8 mouse cellular contexts compared by ENCODE assay signal in the genomic region with DNA sequence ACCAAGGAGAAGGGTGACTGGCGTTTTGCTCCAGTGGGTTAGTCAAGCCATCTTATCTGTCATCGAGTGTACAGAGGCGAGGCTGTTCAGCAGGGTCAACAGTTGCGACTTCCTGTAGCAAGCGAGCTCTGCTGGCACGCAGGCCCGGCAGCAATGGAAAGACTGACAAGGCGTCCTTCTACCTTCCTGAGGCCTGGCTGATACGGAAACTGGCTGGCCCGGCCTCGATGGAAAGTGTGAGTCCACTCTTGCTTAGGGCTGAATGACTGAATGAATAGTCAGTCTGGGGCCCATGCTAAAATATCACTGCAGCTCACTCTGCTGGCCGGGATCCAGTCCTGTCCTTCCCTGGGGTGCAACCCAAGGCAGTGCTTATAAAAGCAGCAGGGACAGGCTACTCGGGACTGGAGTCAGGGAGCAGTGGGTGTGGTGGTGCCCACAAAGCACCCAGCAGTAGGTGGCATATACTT. TPM values are rescaled to one million over a fixed set of nuclear protein-coding genes. Genes with fewer than 3 reads are reported as not detected.
DNase-seq lines count a peak whose midpoint lies in the region; ATAC-seq and TF ChIP-seq lines count a peak whose summit lies in the region.

No protein-coding gene starts in this region.

- 58% methylated on average over 13 of the region's 13 CpGs for WGBS in limb, embryonic 14.5 days
- 12% methylated on average over 13 of the region's 13 CpGs for WGBS in small intestine, adult 2 months

- H3K27me3 ChIP-seq in limb, embryonic 14.5 days (ENCODE audit: control insufficient read depth, insufficient read depth, low read length): no peaks in the 10 kb centered on the region
- H3K27me3 ChIP-seq in small intestine, adult 2 months (ENCODE audit: control insufficient read depth, insufficient read depth, low read length): no peaks in the 10 kb centered on the region

- H3K9me3 ChIP-seq in limb, embryonic 14.5 days (ENCODE audit: control insufficient read depth, low read length): no peaks in the 10 kb centered on the region

- H3K4me2 ChIP-seq in limb, embryonic 14.5 days (replicated peaks; ENCODE audit: low read depth, low read length, severe bottlenecking): no peak overlapping the region

- peaks cover 19% of the 10 kb centered on the region; the same call in 1 of the 2 replicates for H3K4me1 ChIP-seq in limb, embryonic 14.5 days (ENCODE audit: control insufficient read depth, insufficient read depth, low read length)
- peaks cover 17% of the 10 kb centered on the region for H3K4me1 ChIP-seq in small intestine, adult 2 months (ENCODE audit: control insufficient read depth, insufficient read depth, insufficient read length, low read length)

- intact Hi-C loops in heart, postnatal 10 days (cut with DNase I): loop anchor here (2.0 kb wide), 1 partner anchor 45 kb away; no protein-coding TSS in a partner anchor

- H3K27ac ChIP-seq in limb, embryonic 14.5 days (replicated peaks; ENCODE audit: low read depth, low read length): peak overlapping the region; percentile 65; the same call in 1 of the 2 replicates
- H3K27ac ChIP-seq in small intestine, adult 2 months (ENCODE audit: insufficient read depth, low read depth, low read length): peak overlapping the region; percentile 52

- H3K4me3 ChIP-seq in limb, embryonic 14.5 days (replicated peaks; ENCODE audit: low read length): no peak overlapping the region
- no peak overlapping the region for H3K4me3 ChIP-seq in small intestine, adult 2 months (ENCODE audit: low read depth, low read length)

- DNase-seq in adrenal gland, postnatal 14 days: peak; percentile 73
- DNase-seq in heart, postnatal 10 days: peak; percentile 73 to 83
- DNase-seq in limb, embryonic 14.5 days (ENCODE audit: low spot score): peak; percentile 74
- DNase-seq in layer of hippocampus, adult 11-12 months (ENCODE audit: low spot score): no peak
- no peak for DNase-seq in ovary, postnatal 10 days (ENCODE audit: low spot score)
- no peak for DNase-seq in left cerebral cortex, adult 8-10 months (ENCODE audit: low spot score in 2 of 2)

- ATAC-seq in CD4-positive, CD25-positive, alpha-beta regulatory T cell, adult 4 months: peak; percentile 93
- ATAC-seq in limb, embryonic 14.5 days (ENCODE audit: low FRiP score, low read depth): peak; percentile 56

- no peaks in the 10 kb centered on the region for H3K36me3 ChIP-seq in limb, embryonic 14.5 days (ENCODE audit: control insufficient read depth, insufficient read depth, low read length)
- no peaks in the 10 kb centered on the region for H3K36me3 ChIP-seq in small intestine, adult 2 months (ENCODE audit: control insufficient read depth, insufficient read depth, low read length)

- H3K9ac ChIP-seq in limb, embryonic 14.5 days (ENCODE audit: low read depth, low read length, severe bottlenecking): no peak overlapping the region

- no peak for TF ChIP-seq POLR2A in limb, embryonic 14.5 days (IDR thresholded peaks at IDR 0.05; ENCODE audit: borderline replicate concordance, extremely low read depth, insufficient read depth, insufficient read length)
- TF ChIP-seq POLR2A in small intestine, adult 2 months (IDR thresholded peaks at IDR 0.05; ENCODE audit: low read depth, low read length): no peak

- TF ChIP-seq CTCF in small intestine, adult 2 months (IDR thresholded peaks at IDR 0.05; ENCODE audit: extremely low read depth, insufficient read length, insufficient replicate concordance, low read depth, low read length): no peak

RNA-seq across cellular contexts. Expression of a gene that starts 27.0 kb away (rescaled TPM):
- 1 to 10 TPM; 1.2 to 2.7 TPM for polyA plus RNA-seq in CD4-positive, CD25-positive, alpha-beta regulatory T cell, adult 4 months (2017; shearing (Covaris generic))
- 16.6 and 16.9 TPM in 2 replicates for total RNA-seq in adrenal gland, postnatal 14 days (2021)
- total RNA-seq in heart, postnatal 10 days (2021): 10 to 100 TPM; 87.4 to 90.2 TPM
- 27.0 and 28.2 TPM in 2 replicates for polyA plus RNA-seq in limb, embryonic 14.5 days (2012; rRNA removed)
- 38.0 and 40.2 TPM in 2 replicates for polyA plus RNA-seq in limb, embryonic 14.5 days (2014; fragmentation: Nextera tagmentation; extraction: Ambion mirVana)
- polyA plus RNA-seq in small intestine, adult 2 months (2012; rRNA removed): 7.3 and 9.7 TPM in 2 replicates
- 10 to 100 TPM; 50.9 to 58.6 (median 52.5) TPM for total RNA-seq in left cerebral cortex, adult 8-10 months (2022)

RNA-seq across cellular contexts. Expression of a gene that starts 41.9 kb away (rescaled TPM):
- polyA plus RNA-seq in CD4-positive, CD25-positive, alpha-beta regulatory T cell, adult 4 months (2017; shearing (Covaris generic)): not detected
- 0.34 and 0.70 TPM in 2 replicates for total RNA-seq in adrenal gland, postnatal 14 days (2021)
- under 1 TPM; 0.12 to 0.29 TPM for total RNA-seq in heart, postnatal 10 days (2021)
- polyA plus RNA-seq in limb, embryonic 14.5 days (2012; rRNA removed): 2.2 and 2.7 TPM in 2 replicates
- 1.5 and 2.3 TPM in 2 replicates for polyA plus RNA-seq in limb, embryonic 14.5 days (2014; fragmentation: Nextera tagmentation; extraction: Ambion mirVana)
- polyA plus RNA-seq in small intestine, adult 2 months (2012; rRNA removed): 1.4 and 2.1 TPM in 2 replicates
- 1 to 10 TPM; 3.7 to 8.6 (median 4.1) TPM for total RNA-seq in left cerebral cortex, adult 8-10 months (2022)

Comparison
In these comparisons a context has a peak if more than half of its experiments do, and no peak if none do; other contexts are left out.
1. DNase-seq: peak in adrenal gland, postnatal 14 days (single experiment), heart, postnatal 10 days (2 of 2) and limb, embryonic 14.5 days (single experiment); none in layer of hippocampus, adult 11-12 months (single experiment), ovary, postnatal 10 days (single experiment) and left cerebral cortex, adult 8-10 months (0 of 2).